Mouse (Mus musculus) left cerebral cortex, adult 2 months (tissue): ENCODE data around the gene Sh3bgrl3. TPM values are rescaled to one million over a fixed set of nuclear protein-coding genes. Genes with fewer than 3 reads are reported as not detected.

Experiments used
- DNase-seq, 2 experiments: peaks; one replicate each; pipeline ENCODE4 v3.0.0; 2021 to 2022; ENCODE audit warnings: low spot score in 2 of 2, mixed read lengths in 1 of 2; ENCODE audit errors: extremely low spot score in 1 of 2
- H3K27ac ChIP-seq: fragments of 200-600 bp; 2 replicates; pipeline ENCODE4 v1.8.1; 2022
- H3K4me3 ChIP-seq: fragments of 200-600 bp; 2 replicates; pipeline ENCODE4 v1.8.1; 2022
- CTCF ChIP-seq: fragments of 200-600 bp; IDR thresholded peaks from 2 replicates; pipeline ENCODE4 v1.8.1; 2022; ENCODE audit warnings: antibody characterized with exemption, mild to moderate bottlenecking, moderate library complexity
- intact Hi-C: fragments of 180-260 bp; cut with DNase I; formaldehyde crosslinking; loops from one replicate; pipeline ENCODE4 v1.15.1; 2025
- total RNA-seq, 2 experiments: library from RNA; stranded (reverse); gene quantifications; 2 replicates each; pipeline ENCODE4 v1.2.3; 2021

Gene Sh3bgrl3
- total RNA-seq, 2 experiments from 2014 or later: 185 to 191 TPM

- no peak for TF ChIP-seq CTCF
- no peak for DNase-seq
- intact Hi-C loops: no loop called here
- H3K4me3 ChIP-seq: no peak overlapping the region
- no peak overlapping the region for H3K27ac ChIP-seq
These were observed 28.3 kb downstream of the Sh3bgrl3 start for GRCm38 (mm10) chr4:134100245-134100644.

GRCm38 (mm10) chr4:134098628-134099027, 30.0 kb downstream of the Sh3bgrl3 start:
- intact Hi-C loops: no loop called here
- DNase-seq: no peak
- H3K4me3 ChIP-seq: no peak overlapping the region
- H3K27ac ChIP-seq: no peak overlapping the region
- no peak for TF ChIP-seq CTCF

GRCm38 (mm10) chr4:134097015-134097608, 31.5 kb downstream of the Sh3bgrl3 start:
- intact Hi-C loops: no loop called here
- Histone ChIP-seq H3K4me3 (no peak overlapping the region), H3K27ac (no peak overlapping the region)
- TF ChIP-seq CTCF: no peak
- DNase-seq: no peak

DNA sequence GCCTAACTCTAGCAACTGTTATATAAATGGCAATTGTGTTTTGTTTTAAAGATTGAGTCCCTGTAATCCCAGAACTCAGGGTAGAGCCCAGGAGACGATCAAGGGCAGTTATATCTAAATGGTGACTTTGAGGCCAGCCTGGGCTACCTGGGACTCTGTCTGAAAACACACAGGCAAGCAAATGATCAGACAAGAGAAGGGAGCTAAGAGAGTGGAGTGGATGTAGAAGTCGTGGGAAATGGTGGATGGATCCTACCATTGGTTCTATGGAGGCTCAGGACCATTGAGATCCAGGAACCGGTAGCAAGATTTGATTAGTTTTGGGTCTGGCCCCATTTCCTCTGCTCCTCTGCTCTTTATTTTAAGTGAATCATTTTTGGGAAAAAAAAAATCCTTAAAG, 32.5 kb downstream of the Sh3bgrl3 start:
- no peak for TF ChIP-seq CTCF
- Histone ChIP-seq H3K27ac (no peak overlapping the region), H3K4me3 (no peak overlapping the region)
- no peak for DNase-seq
- intact Hi-C loops: no loop called here

DNA sequence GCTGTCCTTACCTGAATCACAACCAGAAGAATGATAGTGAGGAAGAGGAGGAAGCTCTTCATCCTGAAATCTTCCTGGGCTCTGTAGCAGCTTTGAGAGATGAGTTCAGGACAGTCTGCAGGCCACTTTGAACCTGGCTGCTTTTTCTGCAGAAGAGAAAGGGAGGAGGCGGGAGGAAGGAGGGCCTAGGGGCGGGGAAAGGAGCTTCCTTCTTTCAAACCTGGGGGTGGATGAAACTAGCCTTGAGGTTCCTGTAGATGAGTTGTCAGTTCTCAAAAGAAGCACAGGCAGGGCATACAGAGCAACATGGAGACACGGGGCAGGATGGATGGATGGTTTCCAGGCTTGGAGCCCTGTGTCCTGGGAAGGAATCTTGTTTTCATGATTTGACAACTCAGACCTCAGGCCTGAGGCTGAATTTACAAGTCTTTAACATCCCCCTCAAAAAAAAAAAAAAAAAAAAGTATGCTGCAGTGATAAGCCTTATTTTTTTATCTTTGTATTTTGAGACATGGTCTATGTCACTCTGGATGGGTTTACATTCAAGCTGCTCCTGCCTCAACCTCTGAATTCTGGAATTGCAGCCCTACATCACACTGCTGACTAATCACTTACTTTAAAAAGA, 33.6 kb downstream of the Sh3bgrl3 start, which contains the start of gene Cd52:
Cd52 (minus strand) TSS at position 160 of the 625 bp plus-strand sequence.
- no peak for TF ChIP-seq CTCF
- Histone ChIP-seq H3K27ac (no peak within 1 kb of the TSS), H3K4me3 (no peak within 1 kb of the TSS)
- no peak for DNase-seq
- intact Hi-C loops: no loop called here

DNA sequence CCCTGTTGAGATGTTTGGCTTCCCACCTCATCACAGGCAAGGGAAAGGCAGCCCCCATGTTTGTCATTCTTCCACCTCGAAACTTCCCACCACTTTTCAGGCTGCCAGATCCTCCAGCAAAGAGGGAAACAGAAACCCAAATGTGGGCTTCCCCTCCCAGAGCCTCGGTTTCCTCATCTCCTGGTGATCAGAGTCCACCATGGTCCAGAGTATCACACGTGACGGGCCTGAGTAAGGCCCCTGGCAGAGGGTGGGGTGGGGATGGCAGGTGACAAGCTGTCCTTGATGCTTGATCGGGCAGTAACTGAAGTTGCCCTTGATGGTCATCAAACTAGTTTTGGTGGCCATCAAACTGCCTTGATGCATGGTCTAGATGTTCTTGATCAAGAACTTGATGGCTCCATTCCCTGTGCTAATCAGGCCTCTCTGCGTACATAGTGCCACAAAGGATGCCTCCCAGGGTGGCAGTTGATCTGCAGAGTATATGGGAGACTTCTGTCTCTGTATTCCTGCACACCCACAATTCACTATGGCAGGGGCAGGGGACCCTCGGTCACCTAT, 34.5 kb downstream of the Sh3bgrl3 start:
- TF ChIP-seq CTCF: no peak
- Histone ChIP-seq H3K27ac (no peak overlapping the region), H3K4me3 (no peak overlapping the region)
- intact Hi-C loops: no loop called here
- DNase-seq: no peak

DNA sequence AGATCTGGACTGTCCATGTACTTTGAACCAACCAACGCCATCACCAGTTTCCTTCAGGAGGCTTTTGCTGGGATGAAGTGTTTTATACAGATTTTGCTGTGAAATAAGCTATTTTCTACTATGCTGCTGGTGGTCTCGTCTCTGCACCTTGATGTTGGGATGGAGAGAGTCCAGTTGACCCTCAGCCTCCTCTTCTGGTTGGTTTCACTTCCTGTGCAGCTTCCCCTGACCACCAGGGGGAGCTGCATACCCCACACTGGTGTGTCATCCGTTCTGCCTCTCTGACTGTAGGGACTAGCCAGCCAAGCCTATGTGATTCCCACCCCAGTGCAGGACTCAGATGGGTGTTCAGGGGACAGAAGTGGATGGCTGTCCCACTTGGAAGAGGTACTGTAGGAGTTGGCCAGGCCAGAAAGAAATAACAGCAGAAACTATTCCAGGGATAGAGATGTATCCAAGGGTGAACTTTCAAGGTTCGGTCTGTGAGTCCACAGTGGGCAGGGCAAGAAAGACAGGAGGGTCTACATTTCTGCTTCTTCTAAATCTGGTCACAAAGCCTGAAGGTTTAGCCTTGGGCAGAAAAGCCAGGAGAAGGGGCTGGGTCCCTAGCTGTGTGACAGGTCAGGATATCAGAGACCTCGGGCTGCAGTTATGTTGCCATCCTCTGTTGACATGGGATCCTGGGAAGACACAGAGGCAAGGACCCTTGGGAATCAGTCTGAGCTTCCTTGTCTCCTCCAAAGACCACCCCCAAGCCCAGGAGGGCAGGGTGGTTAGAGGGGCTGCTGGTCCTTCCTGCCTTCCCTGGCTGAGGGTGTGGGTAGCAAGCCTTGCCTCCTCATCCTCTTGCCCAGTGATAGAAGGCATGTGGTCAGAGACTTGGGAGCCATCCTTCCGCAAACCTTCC, 36.0 kb downstream of the Sh3bgrl3 start:
- DNase-seq: peak; percentile 24 to 38
- H3K4me3 ChIP-seq: no peak overlapping the region
- intact Hi-C loops: no loop called here
- peak; percentile 70 for TF ChIP-seq CTCF
- no peak overlapping the region for H3K27ac ChIP-seq

DNA sequence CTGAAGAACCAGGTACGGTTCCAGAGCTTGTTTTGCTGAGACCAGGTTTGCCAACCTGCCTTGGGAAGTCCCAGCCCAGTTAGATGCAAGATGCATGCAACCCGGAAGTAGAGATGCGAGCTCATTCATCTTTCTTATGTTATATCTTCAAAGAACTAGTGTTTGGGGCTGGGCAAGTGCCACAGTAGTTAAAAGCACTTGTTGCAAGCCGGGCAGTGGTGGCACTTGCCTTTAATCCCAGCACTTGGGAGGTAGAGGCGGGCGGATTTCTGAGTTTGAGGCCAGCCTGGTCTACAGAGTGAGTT, 37.4 kb downstream of the Sh3bgrl3 start:
- Histone ChIP-seq H3K27ac (no peak overlapping the region), H3K4me3 (no peak overlapping the region)
- intact Hi-C loops: no loop called here
- DNase-seq: no peak
- TF ChIP-seq CTCF: no peak

GRCm38 (mm10) chr4:134090521-134091224, 37.9 kb downstream of the Sh3bgrl3 start:
- intact Hi-C loops: no loop called here
- Histone ChIP-seq H3K4me3 (no peak overlapping the region), H3K27ac (no peak overlapping the region)
- no peak for TF ChIP-seq CTCF
- no peak for DNase-seq

DNA sequence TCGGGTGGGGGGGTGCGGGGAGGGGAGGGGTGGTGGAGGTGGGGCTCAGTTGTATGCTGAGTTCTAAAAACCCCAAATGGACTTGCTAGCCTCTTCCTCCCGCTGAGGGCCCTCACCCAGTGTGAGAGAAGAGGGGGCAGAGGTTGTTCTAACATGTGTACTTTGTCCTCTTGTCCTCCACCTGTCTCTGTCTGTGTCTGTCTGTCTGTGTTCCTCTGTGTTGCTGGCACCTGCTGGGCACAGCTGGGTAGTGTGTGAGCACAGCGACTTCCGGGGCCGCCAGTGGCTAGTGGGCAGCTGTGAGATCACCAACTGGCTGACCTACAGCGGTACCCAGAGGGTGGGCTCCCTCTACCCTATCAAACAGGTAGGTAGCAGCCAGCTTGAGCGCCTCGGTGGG, 39.6 kb downstream of the Sh3bgrl3 start:
- TF ChIP-seq CTCF: no peak
- intact Hi-C loops: no loop called here
- no peak overlapping the region for H3K27ac ChIP-seq
- DNase-seq: no peak
- H3K4me3 ChIP-seq: no peak overlapping the region

- no peak overlapping the region for H3K27ac ChIP-seq
- intact Hi-C loops: loop anchor here (1.0 kb wide), 1 partner anchor 51 kb away; no protein-coding TSS in a partner anchor
- TF ChIP-seq CTCF: peak; percentile 69
- H3K4me3 ChIP-seq: no peak overlapping the region
- no peak for DNase-seq
These were observed 41.2 kb downstream of the Sh3bgrl3 start for GRCm38 (mm10) chr4:134087412-134087811.
